Mouse (Mus musculus): Measurements from ENCODE around the gene Lypd6b. TPM values are rescaled to one million over a fixed set of nuclear protein-coding genes. Genes with fewer than 3 reads are reported as not detected.
A peak's percentile ranks its signal among the peaks of the same experiment; 100 is the strongest.

Lypd6b gene
- polyA plus RNA-seq, 1 experiment from 2014 or later, result 1.8 TPM

GRCm38 (mm10) chr2:49868116-49868858, 80.8 kb downstream of the Lypd6b start:
- Histone ChIP-seq H3K36me3 (no peaks in the 10 kb centered on the region), H3K4me3 (no peak overlapping the region), H3K4me1 (replicated peaks) (no peaks in the 10 kb centered on the region), H3K27ac (no peak overlapping the region), H3K27me3 (ENCODE audit: insufficient read depth, poor library complexity, severe bottlenecking) (no peaks in the 10 kb centered on the region; the same call in 1 of the 2 replicates), H3K9me3 (no peaks in the 10 kb centered on the region)
- WGBS, result 90% methylated on average over 9 of the region's 9 CpGs
- DNase-seq (ENCODE audit: low spot score), result no peak

GRCm38 (mm10) chr2:49869044-49869443, 81.6 kb downstream of the Lypd6b start:
- WGBS, result 75% methylated on average over 7 of the region's 7 CpGs
- Histone ChIP-seq H3K4me1 (replicated peaks) (no peaks in the 10 kb centered on the region), H3K4me3 (no peak overlapping the region), H3K9me3 (no peaks in the 10 kb centered on the region), H3K27ac (no peak overlapping the region), H3K36me3 (no peaks in the 10 kb centered on the region), H3K27me3 (ENCODE audit: insufficient read depth, poor library complexity, severe bottlenecking) (no peaks in the 10 kb centered on the region)
- no peak for DNase-seq (ENCODE audit: low spot score)

- no peak overlapping the region for H3K27ac ChIP-seq
- H3K4me3 ChIP-seq, result no peak overlapping the region
- no peaks in the 10 kb centered on the region for H3K4me1 ChIP-seq (replicated peaks)
- no peaks in the 10 kb centered on the region for H3K9me3 ChIP-seq
- no peaks in the 10 kb centered on the region for H3K36me3 ChIP-seq
- DNase-seq (ENCODE audit: low spot score), result no peak
- 92% methylated on average over 10 of the region's 10 CpGs for WGBS
- no peaks in the 10 kb centered on the region for H3K27me3 ChIP-seq (ENCODE audit: insufficient read depth, poor library complexity, severe bottlenecking)
Observed at GRCm38 (mm10) chr2:49869782-49870514, 82.5 kb downstream of the Lypd6b start.

GRCm38 (mm10) chr2:49871012-49871411, 83.5 kb downstream of the Lypd6b start:
- no peak overlapping the region for H3K27ac ChIP-seq
- DNase-seq (ENCODE audit: low spot score), result no peak
- no peaks in the 10 kb centered on the region for H3K4me1 ChIP-seq (replicated peaks)
- 84% methylated on average over 1 of the region's 1 CpGs for WGBS
- no peaks in the 10 kb centered on the region for H3K9me3 ChIP-seq
- H3K27me3 ChIP-seq (ENCODE audit: insufficient read depth, poor library complexity, severe bottlenecking), result no peaks in the 10 kb centered on the region
- H3K36me3 ChIP-seq, result no peaks in the 10 kb centered on the region
- no peak overlapping the region for H3K4me3 ChIP-seq

- no peaks in the 10 kb centered on the region for H3K9me3 ChIP-seq
- no peak overlapping the region for H3K27ac ChIP-seq
- H3K27me3 ChIP-seq (ENCODE audit: insufficient read depth, poor library complexity, severe bottlenecking), result no peaks in the 10 kb centered on the region
- H3K4me3 ChIP-seq, result no peak overlapping the region
- no peak for DNase-seq (ENCODE audit: low spot score)
- peaks cover 15% of the 10 kb centered on the region for H3K4me1 ChIP-seq (replicated peaks)
- no peaks in the 10 kb centered on the region for H3K36me3 ChIP-seq
- WGBS, result 91% methylated on average over 9 of the region's 9 CpGs
Observed at GRCm38 (mm10) chr2:49880507-49880906, 93.0 kb downstream of the Lypd6b start.

GRCm38 (mm10) chr2:49881002-49881401, 93.5 kb downstream of the Lypd6b start:
- Histone ChIP-seq H3K9me3 (no peaks in the 10 kb centered on the region), H3K36me3 (no peaks in the 10 kb centered on the region), H3K27ac (no peak overlapping the region), H3K27me3 (ENCODE audit: insufficient read depth, poor library complexity, severe bottlenecking) (no peaks in the 10 kb centered on the region), H3K4me1 (replicated peaks) (peaks cover 15% of the 10 kb centered on the region), H3K4me3 (no peak overlapping the region)
- WGBS, result 100% methylated on average over 1 of the region's 1 CpGs
- no peak for DNase-seq (ENCODE audit: low spot score)

GRCm38 (mm10) chr2:49882461-49882860, 95.0 kb downstream of the Lypd6b start:
- no peak overlapping the region for H3K4me3 ChIP-seq
- DNase-seq (ENCODE audit: low spot score), result no peak
- no peak overlapping the region for H3K27ac ChIP-seq
- H3K9me3 ChIP-seq, result no peaks in the 10 kb centered on the region
- peaks cover 15% of the 10 kb centered on the region for H3K4me1 ChIP-seq (replicated peaks)
- WGBS, result 88% methylated on average over 1 of the region's 1 CpGs
- H3K27me3 ChIP-seq (ENCODE audit: insufficient read depth, poor library complexity, severe bottlenecking), result no peaks in the 10 kb centered on the region
- H3K36me3 ChIP-seq, result no peaks in the 10 kb centered on the region

GRCm38 (mm10) chr2:49883990-49884389, 96.5 kb downstream of the Lypd6b start:
- H3K27ac ChIP-seq, result no peak overlapping the region
- 28% methylated on average over 3 of the region's 3 CpGs for WGBS

GRCm38 (mm10) chr2:49886209-49886608, 98.7 kb downstream of the Lypd6b start:
- WGBS, result 85% methylated on average over 4 of the region's 4 CpGs
- Histone ChIP-seq H3K27me3 (ENCODE audit: insufficient read depth, poor library complexity, severe bottlenecking) (no peaks in the 10 kb centered on the region), H3K9me3 (no peaks in the 10 kb centered on the region), H3K27ac (no peak overlapping the region), H3K36me3 (no peaks in the 10 kb centered on the region), H3K4me3 (no peak overlapping the region), H3K4me1 (replicated peaks) (peaks cover 15% of the 10 kb centered on the region)
- no peak for DNase-seq (ENCODE audit: low spot score)

More at GRCm38 (mm10) chr2:49883990-49884389, 96.5 kb downstream of the Lypd6b start:
- H3K4me1 ChIP-seq (replicated peaks), result peaks cover 15% of the 10 kb centered on the region
- H3K27me3 ChIP-seq (ENCODE audit: insufficient read depth, poor library complexity, severe bottlenecking), result no peaks in the 10 kb centered on the region
- no peak for DNase-seq (ENCODE audit: low spot score)
- no peaks in the 10 kb centered on the region for H3K9me3 ChIP-seq
- H3K4me3 ChIP-seq, result no peak overlapping the region
- no peaks in the 10 kb centered on the region for H3K36me3 ChIP-seq

- Histone ChIP-seq H3K27ac (no peak overlapping the region), H3K9me3 (no peaks in the 10 kb centered on the region), H3K27me3 (ENCODE audit: insufficient read depth, poor library complexity, severe bottlenecking) (no peaks in the 10 kb centered on the region), H3K36me3 (no peaks in the 10 kb centered on the region), H3K4me3 (no peak overlapping the region), H3K4me1 (replicated peaks) (peaks cover 14% of the 10 kb centered on the region)
- 81% methylated on average over 4 of the region's 4 CpGs for WGBS
- DNase-seq (ENCODE audit: low spot score), result no peak
Observed at GRCm38 (mm10) chr2:49888346-49888745, 100.9 kb downstream of the Lypd6b start.

- 74% methylated on average over 2 of the region's 2 CpGs for WGBS
- H3K4me1 ChIP-seq (replicated peaks), result peaks cover 5% of the 10 kb centered on the region; the same call in 1 of the 2 replicates
- DNase-seq (ENCODE audit: low spot score), result no peak
Observed at GRCm38 (mm10) chr2:49890727-49891126, 103.2 kb downstream of the Lypd6b start.

GRCm38 (mm10) chr2:49909838-49910407, 122.4 kb downstream of the Lypd6b start:
- 74% methylated on average over 6 of the region's 6 CpGs for WGBS
- peaks cover 40% of the 10 kb centered on the region for H3K4me1 ChIP-seq (replicated peaks)
- no peaks in the 10 kb centered on the region for H3K36me3 ChIP-seq
- no peak for DNase-seq (ENCODE audit: low spot score)
- H3K4me3 ChIP-seq, result no peak overlapping the region
- H3K27me3 ChIP-seq (ENCODE audit: insufficient read depth, poor library complexity, severe bottlenecking), result no peaks in the 10 kb centered on the region
- peak overlapping the region; percentile 45; the same call in 1 of the 2 replicates for H3K27ac ChIP-seq
- no peaks in the 10 kb centered on the region for H3K9me3 ChIP-seq

More at GRCm38 (mm10) chr2:49890727-49891126, 103.2 kb downstream of the Lypd6b start:
- Histone ChIP-seq H3K27me3 (ENCODE audit: insufficient read depth, poor library complexity, severe bottlenecking) (no peaks in the 10 kb centered on the region), H3K9me3 (no peaks in the 10 kb centered on the region), H3K27ac (no peak overlapping the region), H3K36me3 (no peaks in the 10 kb centered on the region), H3K4me3 (no peak overlapping the region)

Data from hindbrain, embryonic 10.5 days (tissue).